ENCODE assay signal across 10 mouse cellular contexts in the genomic region with DNA sequence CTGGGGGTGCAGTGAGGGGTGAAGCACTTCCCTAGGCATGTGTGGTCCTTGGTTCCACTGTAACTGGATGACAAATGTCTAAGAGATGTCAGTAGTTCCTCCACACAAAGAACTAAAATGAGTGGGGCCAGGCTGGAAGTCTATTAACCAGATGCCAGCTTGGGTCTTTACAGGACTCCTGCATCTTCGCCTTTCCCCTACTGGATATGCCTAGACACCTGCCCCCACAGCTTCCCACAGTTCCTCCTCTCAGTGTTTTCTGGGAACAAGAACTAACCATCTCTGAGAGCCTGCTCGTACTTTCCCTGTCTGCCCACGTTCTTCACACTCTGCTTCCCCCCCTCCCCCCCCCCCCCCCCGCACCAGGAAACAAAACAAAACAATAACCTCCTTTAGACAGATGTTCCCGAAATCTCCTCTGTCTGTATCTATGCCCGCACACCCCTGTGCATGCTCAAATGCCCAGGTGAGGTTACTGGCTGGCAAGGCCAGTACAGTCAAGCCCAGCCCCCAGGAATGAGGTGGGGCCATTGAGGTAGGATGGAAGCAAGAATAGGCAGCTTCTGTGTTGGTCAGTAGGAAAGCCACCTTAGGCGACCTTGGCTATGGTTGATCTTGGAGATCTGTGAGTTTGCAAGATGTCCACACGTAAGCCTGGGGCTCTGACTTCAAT.
DNase-seq lines count a peak whose midpoint lies in the region; ATAC-seq and TF ChIP-seq lines count a peak whose summit lies in the region.
"Had no signal": no experiment of that assay in that cellular context is flagged by ENCODE, and none has a peak within 500 bp of the region (broad histone marks: within the 10 kb centered on the region; RNA-seq: fewer than 3 reads in every experiment).

No protein-coding gene starts in this region.

- no peak for TF ChIP-seq EP300 in stomach, postnatal 0 days (optimal IDR thresholded peaks at IDR 0.05)

- WGBS in hindbrain, embryonic 14.5 days = 70% methylated on average over 7 of the region's 8 CpGs
- WGBS in hindbrain, embryonic 11.5 days = 63% methylated on average over 8 of the region's 8 CpGs
- WGBS in neural tube, embryonic 13.5 days = 84% methylated on average over 7 of the region's 8 CpGs
- 62% methylated on average over 7 of the region's 8 CpGs for WGBS in stomach, postnatal 0 days

- DNase-seq in frontal cortex, postnatal 25 days (ENCODE audit: low spot score in 2 of 2) = no peak
- DNase-seq in hindbrain, embryonic 14.5 days (ENCODE audit: low spot score) = no peak
- DNase-seq in hindbrain, embryonic 11.5 days (ENCODE audit: low spot score) = no peak
- no peak for DNase-seq in neural tube, embryonic 10.5 days (ENCODE audit: extremely low spot score, low spot score)
- no peak for DNase-seq in stomach, postnatal 0 days (ENCODE audit: low spot score)
- DNase-seq in adipocyte (ENCODE audit: low spot score) = no peak

- peaks cover 23% of the 10 kb centered on the region; the same call in 1 of the 2 replicates for H3K36me3 ChIP-seq in hindbrain, embryonic 14.5 days (replicated peaks; ENCODE audit: control insufficient read depth, insufficient read depth)
- 0 out of 2 replicates have a peak, but pooled peaks cover 2% of the 10 kb centered on the region for H3K36me3 ChIP-seq in hindbrain, embryonic 11.5 days (ENCODE audit: control insufficient read depth, insufficient read depth, low read length)
- peaks cover 44% of the 10 kb centered on the region for H3K36me3 ChIP-seq in neural tube, embryonic 13.5 days
- H3K36me3 ChIP-seq in stomach, postnatal 0 days (ENCODE audit: control insufficient read depth, insufficient read depth, low read length) = no peaks in the 10 kb centered on the region
- H3K36me3 ChIP-seq: midbrain, embryonic 15.5 days had no signal

- 0 out of 2 replicates have a peak, but pooled peaks cover 8% of the 10 kb centered on the region for H3K4me1 ChIP-seq in hindbrain, embryonic 14.5 days (replicated peaks; ENCODE audit: control insufficient read depth, insufficient read depth, low read length)
- no peaks in the 10 kb centered on the region for H3K4me1 ChIP-seq in hindbrain, embryonic 11.5 days (replicated peaks; ENCODE audit: control insufficient read depth, insufficient read depth, low read length)
- H3K4me1 ChIP-seq in neural tube, embryonic 13.5 days (replicated peaks) = peaks cover 15% of the 10 kb centered on the region
- no peaks in the 10 kb centered on the region for H3K4me1 ChIP-seq in stomach, postnatal 0 days (replicated peaks; ENCODE audit: control insufficient read depth, insufficient read depth)

- no peak overlapping the region for H3K4me2 ChIP-seq in hindbrain, embryonic 14.5 days (replicated peaks)
- H3K4me2 ChIP-seq in hindbrain, embryonic 11.5 days (replicated peaks; ENCODE audit: low read depth, low read length) = no peak overlapping the region
- no peak overlapping the region for H3K4me2 ChIP-seq in neural tube, embryonic 13.5 days
- no peak overlapping the region for H3K4me2 ChIP-seq in stomach, postnatal 0 days (replicated peaks; ENCODE audit: low read depth)
- H3K4me2 ChIP-seq: lung, embryonic 14.5 days; midbrain, embryonic 15.5 days had no signal

- H3K9ac ChIP-seq in hindbrain, embryonic 14.5 days = no peak overlapping the region
- H3K9ac ChIP-seq in hindbrain, embryonic 11.5 days (ENCODE audit: low read depth, low read length) = no peak overlapping the region
- no peak overlapping the region for H3K9ac ChIP-seq in neural tube, embryonic 13.5 days
- H3K9ac ChIP-seq in stomach, postnatal 0 days (ENCODE audit: low read length) = no peak overlapping the region
- H3K9ac ChIP-seq: lung, embryonic 14.5 days; midbrain, embryonic 15.5 days had no signal

- peak; percentile 57; the same call in 1 of the 2 replicates for ATAC-seq in frontal cortex, adult (ENCODE audit: low TSS enrichment)
- ATAC-seq in hindbrain, embryonic 14.5 days (ENCODE audit: low FRiP score) = no peak
- no peak for ATAC-seq in hindbrain, embryonic 11.5 days (ENCODE audit: low FRiP score)
- 0 out of 2 replicates have a peak, but pooled peaks have one; percentile 51 for ATAC-seq in neural tube, embryonic 13.5 days (ENCODE audit: low read depth)
- ATAC-seq in stomach, postnatal 0 days (ENCODE audit: low FRiP score, low TSS enrichment) = no peak
- ATAC-seq: midbrain, embryonic 15.5 days had no signal

- H3K4me3 ChIP-seq in hindbrain, embryonic 14.5 days (replicated peaks; ENCODE audit: low read length) = no peak overlapping the region
- no peak overlapping the region for H3K4me3 ChIP-seq in hindbrain, embryonic 11.5 days (ENCODE audit: low read depth, low read length)
- H3K4me3 ChIP-seq in neural tube, embryonic 13.5 days = no peak overlapping the region
- H3K4me3 ChIP-seq in stomach, postnatal 0 days (ENCODE audit: low read depth, low read length) = no peak overlapping the region
- H3K4me3 ChIP-seq: midbrain, embryonic 15.5 days had no signal

- H3K27ac ChIP-seq in hindbrain, embryonic 14.5 days = peak overlapping the region; percentile 1; the same call in 1 of the 2 replicates
- H3K27ac ChIP-seq in hindbrain, embryonic 11.5 days (ENCODE audit: low read depth, low read length) = no peak overlapping the region
- H3K27ac ChIP-seq in neural tube, embryonic 13.5 days (replicated peaks) = no peak overlapping the region; the same call in 1 of the 2 replicates
- H3K27ac ChIP-seq in stomach, postnatal 0 days (replicated peaks) = 0 out of 2 replicates have a peak overlapping the region, but pooled peaks have one; percentile 18

- no peaks in the 10 kb centered on the region for H3K27me3 ChIP-seq in hindbrain, embryonic 14.5 days (ENCODE audit: control insufficient read depth, insufficient read depth, low read length)
- H3K27me3 ChIP-seq in hindbrain, embryonic 11.5 days (ENCODE audit: control insufficient read depth, insufficient read depth, low read length) = no peaks in the 10 kb centered on the region
- no peaks in the 10 kb centered on the region for H3K27me3 ChIP-seq in neural tube, embryonic 13.5 days
- H3K27me3 ChIP-seq in stomach, postnatal 0 days (ENCODE audit: control insufficient read depth, insufficient read depth, low read length) = no peaks in the 10 kb centered on the region
- H3K27me3 ChIP-seq: midbrain, embryonic 15.5 days had no signal

- H3K9me3 ChIP-seq in hindbrain, embryonic 14.5 days (ENCODE audit: control insufficient read depth, low read length) = peaks cover 4% of the 10 kb centered on the region; the same call in 1 of the 2 replicates
- no peaks in the 10 kb centered on the region for H3K9me3 ChIP-seq in hindbrain, embryonic 11.5 days (ENCODE audit: control insufficient read depth, low read length)
- no peaks in the 10 kb centered on the region for H3K9me3 ChIP-seq in neural tube, embryonic 13.5 days
- H3K9me3 ChIP-seq in stomach, postnatal 0 days (ENCODE audit: control insufficient read depth, low read length) = no peaks in the 10 kb centered on the region
- H3K9me3 ChIP-seq: midbrain, embryonic 15.5 days had no signal

- no peak for TF ChIP-seq CTCF in stomach, postnatal 0 days (IDR thresholded peaks at IDR 0.05; ENCODE audit: low read depth)

Comparison
In these comparisons a context has a peak if more than half of its experiments do, and no peak if none do; other contexts are left out.
1. H3K27ac ChIP-seq: peak in hindbrain, embryonic 14.5 days (single experiment) and stomach, postnatal 0 days (single experiment); none in hindbrain, embryonic 11.5 days (single experiment) and neural tube, embryonic 13.5 days (single experiment).
2. ATAC-seq: peak in frontal cortex, adult (single experiment) and neural tube, embryonic 13.5 days (single experiment); none in hindbrain, embryonic 14.5 days (single experiment), hindbrain, embryonic 11.5 days (single experiment) and stomach, postnatal 0 days (single experiment).